Mouse (Mus musculus) myocyte (in vitro differentiated cells): ENCODE data around the gene N4bp2.

Experiments used
- E2F4 ChIP-seq: IDR thresholded peaks from one replicate; pipeline ENCODE4 v1.6.1; 2011; ENCODE audit warnings: mild to moderate bottlenecking, control low read depth, moderate library complexity; ENCODE audit not compliant: insufficient read depth
- MAX ChIP-seq: IDR thresholded peaks from one replicate; pipeline ENCODE4 v1.6.1; 2011; ENCODE audit warnings: low read depth, mild to moderate bottlenecking, control low read depth
- POLR2A ChIP-seq: IDR thresholded peaks from one replicate; pipeline ENCODE4 v1.6.1; 2011; ENCODE audit warnings: low read depth, mild to moderate bottlenecking, control low read depth, moderate library complexity; ENCODE audit not compliant: insufficient read length
- POLR2AphosphoS2 ChIP-seq: IDR thresholded peaks from one replicate; pipeline ENCODE4 v1.6.1; 2011; ENCODE audit warnings: low read depth, control low read depth; ENCODE audit not compliant: insufficient read length
- REST ChIP-seq: IDR thresholded peaks from one replicate; pipeline ENCODE4 v1.6.1; 2011; ENCODE audit warnings: mild to moderate bottlenecking, control low read depth, moderate library complexity; ENCODE audit not compliant: insufficient read depth, insufficient read length
- SRF ChIP-seq: IDR thresholded peaks from one replicate; pipeline ENCODE4 v1.6.1; 2011; ENCODE audit warnings: low read depth; ENCODE audit not compliant: control insufficient read depth, insufficient read length
- TCF12 ChIP-seq: IDR thresholded peaks from one replicate; pipeline ENCODE4 v1.6.1; 2011; ENCODE audit warnings: mild to moderate bottlenecking, control low read depth; ENCODE audit not compliant: poor library complexity, insufficient read depth, severe bottlenecking
- TCF3 ChIP-seq: IDR thresholded peaks from one replicate; pipeline ENCODE4 v1.6.1; 2011; ENCODE audit warnings: low read depth, control low read depth; ENCODE audit not compliant: insufficient read length
- USF1 ChIP-seq: IDR thresholded peaks from one replicate; pipeline ENCODE4 v1.6.1; 2011; ENCODE audit warnings: low read depth, mild to moderate bottlenecking, control low read depth, moderate library complexity

GRCm38 (mm10) chr5:65717063-65717902, 46.0 kb upstream of the N4bp2 start:
- TF ChIP-seq POLR2A: no peak
- TF ChIP-seq TCF3: no peak
- TF ChIP-seq SRF: no peak
- TF ChIP-seq TCF12: no peak
- no peak for TF ChIP-seq POLR2AphosphoS2
- no peak for TF ChIP-seq REST
- TF ChIP-seq E2F4: no peak
- no peak for TF ChIP-seq USF1
- no peak for TF ChIP-seq MAX
